Mouse (Mus musculus): ENCODE data around the gene Sdsl. TPM values are rescaled to one million over a fixed set of nuclear protein-coding genes. Genes with fewer than 3 reads are reported as not detected.

Sdsl gene
- polyA plus RNA-seq, 1 experiment from 2014 or later = 5.5 TPM

- Histone ChIP-seq H3K27ac (replicated peaks) (peak overlapping the region; percentile 91), H3K4me1 (peaks cover 70% of the 10 kb centered on the region), H3K9me3 (replicated peaks) (no peaks in the 10 kb centered on the region), H3K27me3 (ENCODE audit: low read depth, poor library complexity, severe bottlenecking) (peaks cover 98% of the 10 kb centered on the region), H3K4me3 (peak overlapping the region; percentile 59), H3K36me3 (peaks cover 3% of the 10 kb centered on the region; the same call in 1 of the 2 replicates)
- 3% methylated on average over 13 of the region's 13 CpGs for WGBS
- DNase-seq (ENCODE audit: low spot score) = peak; percentile 47
Measured at GRCm38 (mm10) chr5:120438469-120438868, 34.1 kb downstream of the Sdsl start.

- Histone ChIP-seq H3K27ac (replicated peaks) (peak overlapping the region; percentile 91), H3K4me1 (peaks cover 75% of the 10 kb centered on the region)
Measured at GRCm38 (mm10) chr5:120437986-120438385, 34.6 kb downstream of the Sdsl start.

GRCm38 (mm10) chr5:120437539-120437938, 35.1 kb downstream of the Sdsl start:
- Histone ChIP-seq H3K36me3 (peaks cover 3% of the 10 kb centered on the region; the same call in 1 of the 2 replicates), H3K9me3 (replicated peaks) (no peaks in the 10 kb centered on the region), H3K27ac (replicated peaks) (peak overlapping the region; percentile 91), H3K4me3 (peak overlapping the region; percentile 59), H3K27me3 (ENCODE audit: low read depth, poor library complexity, severe bottlenecking) (peaks cover 98% of the 10 kb centered on the region), H3K4me1 (peaks cover 78% of the 10 kb centered on the region)
- DNase-seq (ENCODE audit: low spot score) = peak; percentile 50
- under 1% methylated on average over 17 of the region's 17 CpGs for WGBS

More at GRCm38 (mm10) chr5:120437986-120438385, 34.6 kb downstream of the Sdsl start:
- H3K4me3 ChIP-seq = peak overlapping the region; percentile 59
- no peaks in the 10 kb centered on the region for H3K9me3 ChIP-seq (replicated peaks)
- DNase-seq (ENCODE audit: low spot score) = peak; percentile 74
- WGBS = under 1% methylated on average over 33 of the region's 33 CpGs
- H3K27me3 ChIP-seq (ENCODE audit: low read depth, poor library complexity, severe bottlenecking) = peaks cover 98% of the 10 kb centered on the region
- peaks cover 3% of the 10 kb centered on the region; the same call in 1 of the 2 replicates for H3K36me3 ChIP-seq

- Histone ChIP-seq H3K4me1 (peaks cover 84% of the 10 kb centered on the region), H3K4me3 (peak overlapping the region; percentile 59), H3K27ac (replicated peaks) (peak overlapping the region; percentile 91), H3K36me3 (peaks cover 3% of the 10 kb centered on the region; the same call in 1 of the 2 replicates), H3K27me3 (ENCODE audit: low read depth, poor library complexity, severe bottlenecking) (peaks cover 98% of the 10 kb centered on the region), H3K9me3 (replicated peaks) (no peaks in the 10 kb centered on the region)
- peak; percentile 56 for DNase-seq (ENCODE audit: low spot score)
- under 1% methylated on average over 18 of the region's 18 CpGs for WGBS
Measured at GRCm38 (mm10) chr5:120436885-120437495, 35.6 kb downstream of the Sdsl start.

GRCm38 (mm10) chr5:120435731-120436501, 36.7 kb downstream of the Sdsl start:
- Histone ChIP-seq H3K4me1 (peaks cover 95% of the 10 kb centered on the region), H3K4me3 (peak overlapping the region; percentile 59), H3K36me3 (peaks cover 3% of the 10 kb centered on the region; the same call in 1 of the 2 replicates), H3K27ac (replicated peaks) (peak overlapping the region; percentile 91), H3K9me3 (replicated peaks) (no peaks in the 10 kb centered on the region), H3K27me3 (ENCODE audit: low read depth, poor library complexity, severe bottlenecking) (peaks cover 100% of the 10 kb centered on the region)
- peak; percentile 84 for DNase-seq (ENCODE audit: low spot score)
- under 1% methylated on average over 47 of the region's 47 CpGs for WGBS

GRCm38 (mm10) chr5:120435006-120435681, 37.5 kb downstream of the Sdsl start:
- Histone ChIP-seq H3K9me3 (replicated peaks) (no peaks in the 10 kb centered on the region), H3K4me1 (peaks cover 95% of the 10 kb centered on the region), H3K36me3 (peaks cover 3% of the 10 kb centered on the region; the same call in 1 of the 2 replicates), H3K4me3 (peak overlapping the region; percentile 59), H3K27me3 (ENCODE audit: low read depth, poor library complexity, severe bottlenecking) (peaks cover 100% of the 10 kb centered on the region), H3K27ac (replicated peaks) (peak overlapping the region; percentile 91)
- 0% methylated on average over 44 of the region's 44 CpGs for WGBS
- DNase-seq (ENCODE audit: low spot score) = peak; percentile 58

GRCm38 (mm10) chr5:120434231-120434735, 38.3 kb downstream of the Sdsl start:
- Histone ChIP-seq H3K36me3 (peaks cover 3% of the 10 kb centered on the region; the same call in 1 of the 2 replicates), H3K9me3 (replicated peaks) (no peaks in the 10 kb centered on the region), H3K4me3 (peak overlapping the region; percentile 59), H3K27ac (replicated peaks) (peak overlapping the region; percentile 91), H3K27me3 (ENCODE audit: low read depth, poor library complexity, severe bottlenecking) (peaks cover 100% of the 10 kb centered on the region), H3K4me1 (peaks cover 90% of the 10 kb centered on the region)
- WGBS = 3% methylated on average over 21 of the region's 21 CpGs
- peak; percentile 38 for DNase-seq (ENCODE audit: low spot score)

GRCm38 (mm10) chr5:120433135-120433760, 39.4 kb downstream of the Sdsl start:
- Histone ChIP-seq H3K27ac (replicated peaks) (peak overlapping the region; percentile 91), H3K4me1 (peaks cover 81% of the 10 kb centered on the region), H3K9me3 (replicated peaks) (no peaks in the 10 kb centered on the region), H3K36me3 (peaks cover 3% of the 10 kb centered on the region; the same call in 1 of the 2 replicates), H3K4me3 (peak overlapping the region; percentile 59), H3K27me3 (ENCODE audit: low read depth, poor library complexity, severe bottlenecking) (peaks cover 100% of the 10 kb centered on the region)
- peak; percentile 40 for DNase-seq (ENCODE audit: low spot score)
- under 1% methylated on average over 13 of the region's 13 CpGs for WGBS

- peak; percentile 53 for DNase-seq (ENCODE audit: low spot score)
- Histone ChIP-seq H3K4me1 (peaks cover 81% of the 10 kb centered on the region), H3K36me3 (peaks cover 3% of the 10 kb centered on the region; the same call in 1 of the 2 replicates), H3K9me3 (replicated peaks) (no peaks in the 10 kb centered on the region), H3K27ac (replicated peaks) (peak overlapping the region; percentile 91), H3K4me3 (peak overlapping the region; percentile 59), H3K27me3 (ENCODE audit: low read depth, poor library complexity, severe bottlenecking) (peaks cover 100% of the 10 kb centered on the region)
- 2% methylated on average over 9 of the region's 9 CpGs for WGBS
Measured at GRCm38 (mm10) chr5:120432486-120433015, 40.1 kb downstream of the Sdsl start.

GRCm38 (mm10) chr5:120431649-120432485, 40.7 kb downstream of the Sdsl start, which contains the start of gene Lhx5:
TSS of gene Lhx5 (plus strand) at chr5:120431699.
- Histone ChIP-seq H3K9me3 (replicated peaks) (no peaks in the 10 kb centered on the region), H3K4me1 (peaks cover 81% of the 10 kb centered on the region), H3K4me3 (peak within 1 kb of the TSS; percentile 59), H3K36me3 (peaks cover 2% of the 10 kb centered on the region; the same call in 1 of the 2 replicates), H3K27me3 (ENCODE audit: low read depth, poor library complexity, severe bottlenecking) (peaks cover 100% of the 10 kb centered on the region), H3K27ac (replicated peaks) (peak within 1 kb of the TSS; percentile 91)
- DNase-seq (ENCODE audit: low spot score) = peak; percentile 75
- WGBS = under 1% methylated on average over 69 of the region's 69 CpGs

- WGBS = under 1% methylated on average over 30 of the region's 30 CpGs
- Histone ChIP-seq H3K4me3 (peak overlapping the region; percentile 59), H3K27me3 (ENCODE audit: low read depth, poor library complexity, severe bottlenecking) (peaks cover 100% of the 10 kb centered on the region), H3K36me3 (no peaks in the 10 kb centered on the region; the same call in 1 of the 2 replicates), H3K27ac (replicated peaks) (peak overlapping the region; percentile 81), H3K4me1 (peaks cover 79% of the 10 kb centered on the region), H3K9me3 (replicated peaks) (no peaks in the 10 kb centered on the region)
- peak; percentile 64 for DNase-seq (ENCODE audit: low spot score)
Measured at GRCm38 (mm10) chr5:120431001-120431583, 41.5 kb downstream of the Sdsl start.
